Mouse (Mus musculus): ENCODE results near the gene Fam234a.
"Not testable (repeated sequence)": the region's sequence is repeated elsewhere in the genome, so short reads cannot be mapped to it uniquely, and the experiment has no call there.

Fam234a gene

GRCm38 (mm10) chr17:26244101-26244841 lies at the start of gene Fam234a:
Fam234a (minus strand) TSS chr17:26244242.
- DNase-seq: peak; percentile 95

GRCm38 (mm10) chr17:26289475-26289874 lies 45.4 kb upstream of the Fam234a start:
- DNase-seq: no peak

- no peak for DNase-seq
These were observed 42.3 kb upstream of the Fam234a start for GRCm38 (mm10) chr17:26286199-26286955.

- peak; percentile 39 for DNase-seq
These were observed 32.7 kb upstream of the Fam234a start for GRCm38 (mm10) chr17:26276711-26277110.

DNA sequence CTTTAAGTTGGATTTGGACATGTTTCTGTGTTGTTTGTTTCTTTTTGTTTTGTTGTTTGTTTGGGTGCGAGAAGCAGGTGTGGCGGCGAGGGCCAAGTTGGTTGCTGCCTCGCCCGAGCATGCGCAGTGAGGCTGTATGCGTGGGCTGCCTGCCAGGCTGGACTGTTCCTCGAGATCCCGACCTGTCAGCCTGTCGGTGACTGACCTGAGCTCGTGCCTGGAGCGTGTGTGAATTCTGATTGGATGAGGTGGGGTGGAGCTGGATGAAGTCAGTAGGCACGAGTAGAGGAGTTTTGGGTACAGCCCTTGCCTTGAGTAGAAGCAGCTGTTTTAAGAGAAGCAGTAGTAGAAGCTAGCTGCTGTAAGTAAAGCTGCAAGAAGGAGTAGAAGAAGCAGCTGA lies 31.9 kb upstream of the Fam234a start:
- no peak for DNase-seq

- no peak for DNase-seq
These were observed 28.5 kb upstream of the Fam234a start for GRCm38 (mm10) chr17:26272586-26272985.

GRCm38 (mm10) chr17:26269577-26269976 lies 25.5 kb upstream of the Fam234a start:
- DNase-seq: not testable (repeated sequence)

DNA sequence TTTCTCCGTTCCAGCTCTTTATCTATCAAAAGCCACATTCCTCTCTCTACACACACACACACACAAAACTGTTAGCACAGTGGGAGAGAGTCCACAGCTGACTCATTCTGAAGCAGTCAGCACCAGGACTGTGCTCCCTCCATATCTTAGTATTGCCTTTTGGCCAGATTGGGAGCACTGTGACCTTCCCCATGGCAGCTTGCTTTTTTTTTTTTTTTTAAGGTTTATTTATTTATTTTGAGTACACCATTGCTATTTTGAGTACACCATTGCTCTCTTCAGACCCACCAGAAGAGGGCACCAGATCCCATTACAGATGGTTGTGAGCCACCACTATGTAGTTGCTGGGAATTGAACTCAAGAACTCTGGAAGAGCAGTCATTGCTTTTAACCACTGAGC lies 24.8 kb upstream of the Fam234a start:
- no peak for DNase-seq

DNA sequence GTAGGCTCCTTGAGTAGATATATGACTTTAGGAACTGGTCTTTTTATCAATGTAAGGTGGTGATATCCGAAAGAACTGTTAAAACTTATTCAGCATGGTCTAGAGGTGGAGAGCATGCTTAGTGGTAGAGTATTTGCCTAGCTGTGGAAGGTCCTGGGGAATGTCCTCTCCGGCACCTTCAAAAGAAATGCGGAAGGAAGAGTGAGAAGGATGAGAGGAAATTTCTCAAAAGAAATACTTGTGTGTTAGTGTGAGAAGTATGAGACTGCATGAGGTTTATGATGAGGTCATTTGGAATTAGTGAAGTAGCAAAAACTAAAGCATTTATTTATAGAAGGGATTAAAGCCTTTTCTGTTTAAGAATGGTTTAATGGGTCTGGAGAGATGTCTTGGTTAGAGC lies 18.3 kb upstream of the Fam234a start:
- DNase-seq: no peak

- no peak for DNase-seq
These were observed 17.8 kb upstream of the Fam234a start for GRCm38 (mm10) chr17:26261826-26262225.

DNA sequence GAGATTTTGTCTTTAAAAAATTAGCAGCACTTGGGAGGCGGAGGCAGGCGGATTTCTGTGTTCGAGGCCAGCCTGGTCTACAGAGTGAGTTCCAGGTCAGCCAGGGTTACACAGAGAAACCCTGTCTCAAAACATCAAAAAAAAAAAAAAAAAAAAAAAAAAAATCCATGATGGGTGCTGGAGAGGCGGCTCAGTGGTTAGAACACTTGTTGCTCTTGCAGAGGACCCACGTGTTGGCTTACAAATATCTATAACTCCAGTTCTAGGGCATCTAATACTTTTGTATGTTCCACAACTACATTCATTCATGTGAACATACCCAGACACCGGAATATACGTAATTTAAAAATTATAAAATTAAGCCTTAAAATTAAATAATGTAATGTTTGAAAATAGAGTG lies 11.3 kb upstream of the Fam234a start:
- DNase-seq: no peak

GRCm38 (mm10) chr17:26253399-26253798 lies 9.4 kb upstream of the Fam234a start:
- DNase-seq: no peak

DNA sequence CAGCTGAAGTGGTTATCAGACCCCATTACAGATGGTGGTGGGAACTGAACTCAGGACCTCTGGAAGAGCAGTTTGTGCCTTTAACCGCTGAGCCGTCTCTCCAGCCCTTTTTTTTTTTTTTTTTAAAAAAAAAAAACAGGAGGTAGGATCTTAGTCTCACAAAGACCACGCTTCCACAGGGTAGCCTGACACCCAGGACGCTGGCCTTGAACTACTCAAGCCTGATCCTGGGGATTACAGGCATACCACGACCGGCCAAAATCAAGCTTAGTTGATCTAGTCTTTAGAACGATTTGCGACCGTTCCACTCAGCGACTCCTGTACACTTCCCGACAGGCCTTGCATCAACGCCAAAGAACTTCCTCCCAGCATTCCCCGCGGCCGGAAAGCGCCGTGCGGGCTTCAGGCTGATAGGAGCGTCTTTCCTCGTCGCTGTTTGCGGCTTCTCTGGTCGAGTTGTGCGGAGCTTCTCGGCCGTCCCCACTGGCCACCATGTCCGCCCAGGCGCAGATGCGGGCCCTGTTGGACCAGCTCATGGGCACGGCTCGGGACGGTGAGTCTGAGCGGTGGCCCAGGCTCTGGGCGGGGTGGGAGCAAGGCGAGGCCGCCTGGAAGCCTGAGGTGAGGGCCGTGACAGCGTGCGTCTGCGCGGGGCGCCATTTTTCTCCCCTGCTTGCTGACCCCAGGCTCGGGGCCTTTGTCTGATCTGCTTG lies 8.7 kb upstream of the Fam234a start, which contains the start of gene Luc7l:
TSS of gene Luc7l (plus strand) at position 358 of the 713 bp plus-strand sequence.
- peak; percentile 92 for DNase-seq

DNA sequence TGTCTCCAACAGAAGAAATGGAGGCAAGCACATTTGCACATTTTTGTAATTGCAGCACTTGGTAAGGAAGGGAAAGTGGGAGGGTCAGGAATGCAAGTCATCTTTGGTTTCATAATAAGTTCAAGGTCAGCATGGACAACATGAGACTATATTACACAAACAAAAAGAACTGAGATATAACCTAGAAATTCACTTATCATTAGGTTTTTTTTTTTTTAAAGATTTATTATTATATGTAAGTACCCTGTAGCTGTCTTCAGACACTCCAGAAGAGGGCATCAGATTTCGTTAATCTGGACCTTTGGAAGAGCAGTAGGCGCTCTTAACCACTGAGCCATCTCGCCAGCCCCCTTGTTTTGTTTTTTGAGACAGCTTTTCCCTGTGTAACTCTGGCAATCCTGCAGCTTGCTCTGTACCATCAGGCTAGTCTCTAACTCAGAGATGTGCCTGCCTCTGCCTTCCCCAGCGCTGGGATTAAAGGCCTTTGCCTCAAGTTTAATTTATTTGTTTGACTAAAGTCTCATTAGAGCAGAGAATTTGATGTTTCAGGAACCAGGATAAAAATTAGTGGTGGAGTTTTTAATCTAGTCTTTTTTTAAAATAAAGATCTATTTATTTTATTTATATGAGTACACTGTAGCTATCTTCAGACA lies 8.0 kb upstream of the Fam234a start:
- DNase-seq: no peak

DNA sequence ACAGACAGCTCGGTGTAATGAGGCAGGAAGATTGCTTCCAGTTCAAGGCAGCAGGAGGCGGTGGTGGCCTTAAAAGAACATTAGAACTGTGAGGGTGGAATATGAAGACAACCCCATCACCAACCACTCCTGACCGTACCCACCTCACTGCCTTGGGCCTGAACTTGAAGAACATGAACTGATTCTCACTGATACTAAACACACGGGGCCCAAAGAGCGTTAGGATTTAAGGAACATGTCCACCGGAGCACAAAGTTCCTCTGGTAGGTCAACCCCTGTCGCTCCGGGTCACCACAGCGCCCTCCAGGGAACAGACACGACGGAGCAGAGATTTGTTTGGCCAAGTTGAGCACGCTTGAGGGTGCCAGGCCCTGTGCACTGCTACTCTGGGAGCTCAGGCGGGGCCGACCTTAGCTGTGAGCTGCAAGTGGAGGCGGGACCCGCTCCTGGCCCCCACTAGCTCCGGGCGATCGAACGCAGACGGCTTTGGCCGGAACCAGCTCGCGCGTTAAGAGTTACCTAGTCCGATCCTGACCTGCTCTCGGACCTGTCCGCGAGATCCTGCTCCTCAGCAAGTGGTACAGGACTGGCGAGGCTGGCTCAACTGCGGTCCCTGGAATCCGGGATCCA lies 456 bp downstream of the Fam234a start:
- peak; percentile 74 for DNase-seq

DNA sequence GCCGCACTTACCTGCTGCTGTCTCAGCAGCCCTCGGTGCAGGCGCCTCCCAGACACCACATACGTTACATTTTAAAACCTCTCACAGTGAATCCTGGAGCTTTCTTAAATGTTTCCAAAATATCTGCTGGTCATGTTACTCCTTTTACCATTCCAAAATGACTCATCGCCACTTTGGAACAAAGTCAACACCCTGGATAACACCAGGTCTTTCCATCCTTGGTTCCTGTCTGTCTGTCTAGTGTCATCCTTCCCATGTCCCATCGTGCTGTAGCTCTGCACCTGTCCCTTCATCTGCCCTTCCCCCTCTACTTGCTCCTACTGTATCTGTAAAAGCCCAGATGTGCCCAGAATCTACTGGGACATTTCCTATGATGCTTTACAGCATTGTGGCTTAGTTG lies 3.1 kb downstream of the Fam234a start:
- DNase-seq: no peak

DNA sequence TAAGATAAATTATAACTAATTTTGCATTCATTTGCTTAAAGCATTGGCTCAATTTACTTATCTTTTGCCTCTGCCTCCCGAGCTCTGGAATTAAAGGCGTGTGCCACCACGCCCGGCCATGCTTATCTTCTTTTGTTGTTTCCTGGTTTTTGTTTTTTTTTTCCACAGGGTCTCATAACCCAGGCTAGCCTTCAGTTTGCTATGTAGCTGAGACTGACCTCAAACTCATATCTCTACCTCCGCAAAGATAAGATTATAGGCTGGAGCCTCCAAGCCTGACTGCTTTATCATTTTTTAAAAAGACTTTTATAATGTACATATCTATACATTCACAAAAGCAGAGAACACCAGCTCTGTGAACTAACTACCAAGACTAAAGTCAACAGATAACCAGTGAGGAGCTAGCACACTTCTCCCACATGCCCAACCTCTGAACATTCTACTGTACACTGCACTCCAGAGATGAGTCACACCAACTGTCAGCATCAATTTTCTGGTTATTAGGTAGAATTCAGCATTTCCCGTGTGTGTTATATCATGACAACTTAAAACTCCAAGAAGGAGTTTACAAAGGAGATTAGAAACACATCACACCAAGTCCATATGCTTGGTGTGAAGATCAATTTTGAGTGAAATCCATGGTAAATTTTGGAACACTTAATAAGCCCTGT lies 3.8 kb downstream of the Fam234a start:
- no peak for DNase-seq

DNA sequence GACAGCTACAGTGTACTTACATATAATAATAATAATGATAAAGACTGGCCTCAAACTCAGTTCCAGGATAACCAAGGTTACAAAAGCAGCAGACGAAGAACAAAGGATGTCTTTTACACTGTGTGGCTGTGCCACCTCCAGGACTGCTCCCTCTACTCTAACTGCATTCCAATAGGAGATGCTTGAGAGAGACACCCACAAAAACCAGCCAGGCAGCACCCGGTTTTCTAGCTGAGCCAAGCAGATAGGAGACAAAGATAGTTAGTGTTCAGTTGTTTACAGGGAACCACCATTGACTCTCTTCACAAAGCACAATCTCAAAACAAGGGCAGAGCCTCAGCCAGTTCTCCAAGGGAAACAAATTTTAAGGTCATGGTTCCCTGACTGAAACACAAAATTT lies 4.5 kb downstream of the Fam234a start:
- DNase-seq: no peak

DNA sequence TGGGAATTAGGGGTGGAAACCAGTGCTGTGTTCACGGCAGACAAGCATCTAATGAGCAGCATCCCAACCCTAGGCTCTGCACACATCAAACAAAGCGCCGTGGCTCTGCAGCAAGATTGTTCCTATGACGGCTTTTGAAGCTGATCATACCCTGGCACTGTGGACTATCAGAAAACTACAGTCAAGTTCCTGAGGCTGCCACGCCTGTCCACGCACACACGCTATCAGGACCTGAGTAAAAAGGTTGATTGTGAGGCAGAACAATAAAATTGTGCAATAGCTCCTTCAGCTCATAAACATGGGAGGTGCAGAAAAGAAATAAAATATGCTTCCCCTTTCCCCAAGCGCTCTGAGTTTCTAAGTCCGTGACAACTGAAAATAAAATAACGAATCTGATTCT lies 6.4 kb downstream of the Fam234a start:
- DNase-seq: no peak

DNA sequence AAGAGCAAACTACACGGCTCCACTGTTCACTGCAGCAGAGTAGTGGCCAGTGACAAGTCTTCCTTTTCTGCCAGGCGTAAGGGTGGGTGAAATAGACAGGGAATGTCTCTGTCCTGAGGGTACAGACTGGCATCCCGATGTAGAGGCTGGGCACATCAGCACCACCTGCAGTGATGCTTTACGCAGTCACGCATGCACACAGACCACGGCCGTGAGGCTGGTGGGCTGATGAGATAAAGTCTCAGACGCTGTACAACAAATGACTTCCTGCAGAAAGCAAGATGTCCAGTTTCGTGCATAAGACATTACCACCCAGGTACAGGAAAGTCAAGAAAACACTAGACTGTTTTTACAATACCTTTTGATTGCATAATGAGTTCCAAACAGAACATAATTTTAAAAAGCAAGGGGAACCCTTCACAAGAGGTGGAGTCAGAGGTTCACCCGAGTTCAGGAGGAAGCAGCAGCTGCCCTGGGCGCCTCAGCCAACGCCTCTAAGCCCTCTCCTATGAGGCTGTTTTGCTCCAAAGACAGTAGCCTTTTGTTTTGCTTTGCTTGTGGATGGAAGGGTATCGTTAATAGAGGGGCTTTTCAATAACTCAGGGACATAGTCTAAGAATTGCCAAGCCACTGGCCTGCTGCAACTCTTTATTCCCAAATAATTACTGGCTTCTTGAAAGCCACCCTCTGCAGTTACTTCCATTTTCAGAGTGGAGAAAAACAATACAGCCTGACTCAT lies 8.8 kb downstream of the Fam234a start:
- DNase-seq: no peak

- no peak for DNase-seq
These were observed 9.7 kb downstream of the Fam234a start for GRCm38 (mm10) chr17:26234386-26234785.
